Mouse (Mus musculus): ENCODE data around the gene Trap1.
"Not testable (repeated sequence)": the region's sequence is repeated elsewhere in the genome, so short reads cannot be mapped to it uniquely, and the experiment has no call there.

Gene Trap1

GRCm38 (mm10) chr16:4077384-4078061 is at the start of gene Trap1:
Gene Trap1 (minus strand): TSS chr16:4077827.
- DNase-seq = peak; percentile 93

DNA sequence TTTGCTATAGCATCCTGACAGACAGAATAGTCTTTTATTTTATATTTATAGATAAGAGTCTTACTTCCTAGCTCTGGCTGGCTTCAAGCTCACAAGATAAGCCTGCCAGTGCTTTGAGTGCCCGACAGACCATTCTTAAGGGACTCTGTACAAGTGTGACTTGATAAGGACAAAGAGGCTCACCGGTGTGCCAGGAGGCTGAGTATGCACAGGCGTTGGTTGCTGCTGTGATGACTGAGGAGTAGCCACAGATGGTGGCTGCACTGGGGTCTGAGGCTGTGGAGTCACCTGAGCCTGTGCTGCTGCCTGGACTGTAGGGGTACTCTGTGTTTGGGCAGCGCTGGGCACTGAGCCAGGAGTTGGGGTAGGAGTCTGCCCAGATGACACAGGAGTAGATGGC is 39.4 kb upstream of the Trap1 start:
- DNase-seq = no peak

- DNase-seq = no peak
These were observed 22.7 kb upstream of the Trap1 start for GRCm38 (mm10) chr16:4100374-4100773.

DNA sequence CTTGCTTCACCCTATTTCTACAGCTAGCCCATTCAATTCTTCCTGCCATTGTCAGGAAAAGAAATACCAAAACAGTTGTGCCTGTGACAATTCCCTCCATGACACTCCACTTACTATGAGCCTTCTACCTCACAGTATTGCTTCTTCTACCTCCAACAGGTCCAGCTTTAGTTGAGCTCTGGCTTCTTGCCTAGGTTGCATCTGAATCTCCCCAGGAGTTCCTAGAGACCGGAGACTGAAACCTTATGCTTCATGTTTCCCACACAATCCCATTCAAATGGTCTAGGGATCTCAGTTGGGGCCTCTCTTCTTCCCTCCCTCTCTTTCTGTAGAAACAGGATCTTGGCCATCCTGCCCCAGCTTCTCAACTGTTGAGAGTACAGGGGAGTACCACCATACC is 19.9 kb upstream of the Trap1 start:
- DNase-seq = no peak

DNA sequence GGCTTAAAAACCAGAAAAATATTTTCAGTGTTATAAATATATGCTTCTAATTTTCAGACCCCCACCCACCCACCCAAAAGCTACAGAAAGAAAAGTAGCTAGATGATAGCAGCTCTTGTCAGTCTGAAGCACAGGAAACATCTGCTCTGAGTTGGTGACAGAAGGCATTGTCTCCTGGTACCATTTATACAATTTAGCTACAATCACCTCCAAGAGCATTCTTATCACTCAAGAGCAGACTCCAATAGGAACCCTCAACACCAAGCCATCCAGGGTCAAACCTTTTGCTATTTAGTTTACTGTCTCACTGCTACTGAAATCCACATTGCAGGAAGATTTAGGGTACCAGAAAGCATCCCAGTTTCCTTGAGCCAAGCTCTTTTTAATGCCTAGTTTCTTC is 19.3 kb upstream of the Trap1 start:
- DNase-seq = no peak

DNA sequence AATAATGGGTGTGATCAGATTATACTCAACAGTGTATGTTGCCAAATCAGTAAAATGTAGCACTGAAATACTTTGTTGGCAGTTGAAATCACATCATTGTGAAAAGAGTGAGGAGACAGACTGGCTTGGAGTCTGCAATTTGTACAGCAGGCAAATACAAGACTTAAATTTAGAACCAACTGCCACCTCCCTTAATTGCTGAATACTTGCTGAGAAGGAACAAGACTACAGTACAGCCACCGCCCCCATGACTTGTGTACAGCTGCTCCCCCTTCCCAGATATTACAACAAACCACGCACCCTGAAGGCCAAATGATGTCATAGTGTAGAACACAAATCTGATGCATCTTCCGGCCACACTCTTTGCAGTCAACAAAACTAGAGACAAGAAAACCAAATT is 18.5 kb upstream of the Trap1 start:
- DNase-seq = no peak

- no peak for DNase-seq
These were observed 9.7 kb upstream of the Trap1 start for GRCm38 (mm10) chr16:4087214-4087913.

GRCm38 (mm10) chr16:4085851-4086387 is 8.3 kb upstream of the Trap1 start:
- DNase-seq = no peak

- DNase-seq = no peak
These were observed 7.4 kb upstream of the Trap1 start for GRCm38 (mm10) chr16:4085051-4085450.

DNA sequence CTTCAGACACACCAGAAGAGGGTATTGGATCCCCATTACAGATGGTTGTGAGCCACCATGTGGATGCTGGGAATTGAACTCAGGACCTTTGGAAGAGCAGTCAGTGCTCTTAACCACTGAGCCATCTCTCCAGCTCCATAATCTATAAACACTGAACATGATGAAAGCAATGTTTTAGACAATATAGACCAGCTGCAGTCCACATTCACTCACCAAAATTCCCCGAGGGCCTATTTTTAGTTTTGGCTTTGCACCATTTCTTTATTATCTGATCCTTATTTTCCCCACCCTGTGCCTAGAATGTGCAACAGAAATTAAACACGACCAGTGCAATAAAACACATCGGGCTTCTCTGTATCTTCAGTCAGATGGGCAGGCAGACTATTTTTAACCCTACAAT is 2.8 kb upstream of the Trap1 start:
- not testable (repeated sequence) for DNase-seq

- no peak for DNase-seq
These were observed 2.0 kb upstream of the Trap1 start for GRCm38 (mm10) chr16:4079656-4080055.

DNA sequence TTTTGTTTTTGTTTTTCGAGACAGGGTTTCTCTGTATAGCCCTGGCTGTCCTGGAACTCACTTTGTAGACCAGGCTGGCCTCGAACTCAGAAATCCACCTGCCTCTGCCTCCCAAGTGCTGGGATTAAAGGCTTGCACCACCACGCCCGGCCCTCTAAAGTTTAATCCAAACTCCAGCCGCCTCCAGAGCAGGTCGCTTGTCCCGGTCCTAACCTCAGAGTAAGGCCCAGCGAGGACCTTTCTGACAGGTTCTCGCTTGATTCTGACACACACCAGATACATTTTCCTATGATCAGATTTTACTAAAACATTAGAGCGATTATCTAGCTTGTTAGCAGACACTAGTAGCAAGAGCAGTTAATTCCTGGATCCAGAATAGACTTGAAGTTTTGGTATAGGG is 675 bp upstream of the Trap1 start:
- peak; percentile 6 for DNase-seq

GRCm38 (mm10) chr16:4074836-4075235 is 2.8 kb downstream of the Trap1 start:
- no peak for DNase-seq

GRCm38 (mm10) chr16:4074297-4074696 is 3.3 kb downstream of the Trap1 start:
- peak; percentile 27 for DNase-seq

- peak; percentile 60 for DNase-seq
These were observed 9.0 kb downstream of the Trap1 start for GRCm38 (mm10) chr16:4068588-4068987.

GRCm38 (mm10) chr16:4064945-4065344 is 12.7 kb downstream of the Trap1 start:
- DNase-seq = no peak

DNA sequence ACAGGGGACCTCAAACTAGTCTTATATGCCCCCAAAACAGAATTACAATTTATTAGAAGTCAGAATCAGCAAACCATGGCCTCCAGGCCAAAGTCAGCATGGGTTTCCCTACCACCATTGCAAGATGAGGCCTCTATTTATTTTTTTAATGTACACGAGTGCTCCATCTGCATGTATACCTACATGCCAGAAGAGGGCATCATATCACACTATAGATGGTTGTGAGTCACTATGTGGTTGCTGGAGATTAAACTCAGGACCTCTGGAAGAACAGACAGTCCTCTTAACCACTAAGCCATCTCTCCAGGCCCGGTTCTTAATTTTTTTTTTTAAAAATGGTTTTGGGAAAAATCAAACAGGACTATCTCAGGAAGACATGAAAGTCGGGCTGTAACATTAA is 23.8 kb downstream of the Trap1 start:
- DNase-seq = no peak

DNA sequence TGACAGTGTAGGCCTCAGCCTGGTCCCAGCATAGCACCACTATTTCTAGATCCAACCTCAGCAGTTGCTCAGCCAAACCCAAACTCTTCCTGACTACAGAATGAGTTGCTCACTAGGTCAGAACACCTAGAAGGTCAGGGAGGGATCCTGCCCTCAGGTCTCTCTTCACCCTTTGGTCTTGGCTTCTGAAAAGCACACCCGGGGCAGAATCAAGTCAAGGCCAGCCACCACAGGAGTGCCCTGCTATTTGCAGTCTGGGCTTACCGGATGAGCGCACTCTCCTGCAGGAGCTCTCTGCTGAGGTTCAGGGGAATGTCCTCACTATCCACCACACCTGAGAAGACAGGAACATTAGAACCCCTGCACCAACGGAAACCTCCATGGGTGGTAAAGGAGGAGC is 25.0 kb downstream of the Trap1 start:
- no peak for DNase-seq

DNA sequence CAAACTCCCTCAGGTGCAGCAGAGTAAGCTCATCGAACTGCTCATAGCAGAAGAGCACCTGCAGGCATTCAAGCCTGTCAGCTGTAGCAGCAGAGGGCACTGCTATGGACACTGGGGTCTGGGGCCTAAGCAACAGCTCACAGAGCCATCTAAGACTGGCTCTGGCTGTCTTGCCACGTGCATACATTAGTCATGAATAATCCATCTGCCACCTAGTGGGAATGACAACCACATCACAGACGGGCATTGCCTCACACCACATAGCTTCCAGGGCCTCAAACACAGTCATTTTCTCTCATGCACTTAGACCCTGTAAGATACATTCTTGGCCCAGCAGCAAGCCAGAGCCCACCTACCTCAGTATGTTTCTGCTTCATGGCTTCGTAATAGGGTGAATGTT is 32.1 kb downstream of the Trap1 start:
- no peak for DNase-seq

GRCm38 (mm10) chr16:4044093-4044492 is 33.5 kb downstream of the Trap1 start:
- no peak for DNase-seq

DNA sequence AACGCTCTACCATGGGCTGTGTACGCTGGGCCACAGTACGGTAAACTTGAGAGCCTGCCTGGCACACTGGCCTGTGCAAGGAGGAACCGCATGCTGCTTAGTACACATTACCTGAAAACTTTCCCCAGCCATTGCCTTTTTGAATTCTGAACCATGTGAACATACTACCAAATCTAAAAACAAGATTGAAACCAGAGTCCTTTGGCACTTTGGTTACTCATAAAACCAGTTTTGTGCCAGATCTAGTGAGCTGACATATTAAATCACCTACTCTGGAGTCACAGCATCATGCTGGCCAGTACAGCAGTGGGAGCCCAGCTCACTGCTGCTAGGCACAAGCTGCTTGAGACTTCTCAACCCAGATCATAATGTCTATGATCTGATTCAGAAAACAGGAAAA is 36.0 kb downstream of the Trap1 start:
- no peak for DNase-seq

GRCm38 (mm10) chr16:4040206-4040605 is 37.4 kb downstream of the Trap1 start:
- DNase-seq = no peak

DNA sequence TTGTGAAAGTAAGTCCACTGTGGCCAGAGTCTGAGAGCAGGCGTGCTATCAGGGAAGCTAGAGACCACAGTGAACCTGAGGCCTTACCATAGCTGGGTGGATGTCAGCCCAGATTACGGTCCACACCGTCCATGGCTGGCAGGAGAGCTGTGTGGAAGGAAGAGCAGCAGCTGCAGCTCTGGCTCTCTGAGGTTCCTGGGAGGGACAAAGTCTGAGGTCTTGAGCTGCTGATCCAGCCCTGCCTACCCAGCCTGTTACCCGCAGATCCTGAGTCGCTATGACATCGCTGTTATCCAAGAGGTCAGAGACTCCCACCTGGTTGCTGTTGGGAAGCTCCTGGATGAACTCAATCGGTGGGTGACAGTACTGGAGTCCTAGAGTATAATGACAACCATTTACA is 39.9 kb downstream of the Trap1 start:
- no peak for DNase-seq

- no peak for DNase-seq
These were observed 40.8 kb downstream of the Trap1 start, which contains the start of gene Dnase1 for GRCm38 (mm10) chr16:4036807-4037206. Gene Dnase1 (plus strand): TSS chr16:4036942.

Data from retina, postnatal 1 day (tissue).